Mouse (Mus musculus): Measurements from ENCODE around the gene Gabrg3. TPM values are rescaled to one million over a fixed set of nuclear protein-coding genes. Genes with fewer than 3 reads are reported as not detected.

Gene Gabrg3
- polyA plus RNA-seq (2012; ENCODE audit: insufficient read depth, insufficient read length, missing spikeins): not detected in 2 replicates

- no peaks in the 10 kb centered on the region for H3K4me1 ChIP-seq (ENCODE audit: control insufficient read depth, insufficient read depth, insufficient read length, low read length)
- H3K27ac ChIP-seq (replicated peaks; ENCODE audit: low read depth, low read length): no peak within 1 kb of the TSS
- H3K4me3 ChIP-seq (ENCODE audit: insufficient read depth, low read depth, low read length): 0 out of 2 replicates have a peak within 1 kb of the TSS, but pooled peaks have one; percentile 18
Observed at GRCm38 (mm10) chr7:57386517-57387340, at the start of gene Gabrg3. TSS of gene Gabrg3 (minus strand) at chr7:57387188.

GRCm38 (mm10) chr7:57422675-57423074, 35.7 kb upstream of the Gabrg3 start:
- H3K4me1 ChIP-seq (ENCODE audit: control insufficient read depth, insufficient read depth, insufficient read length, low read length): no peaks in the 10 kb centered on the region
- H3K4me3 ChIP-seq (ENCODE audit: insufficient read depth, low read depth, low read length): no peak overlapping the region

DNA sequence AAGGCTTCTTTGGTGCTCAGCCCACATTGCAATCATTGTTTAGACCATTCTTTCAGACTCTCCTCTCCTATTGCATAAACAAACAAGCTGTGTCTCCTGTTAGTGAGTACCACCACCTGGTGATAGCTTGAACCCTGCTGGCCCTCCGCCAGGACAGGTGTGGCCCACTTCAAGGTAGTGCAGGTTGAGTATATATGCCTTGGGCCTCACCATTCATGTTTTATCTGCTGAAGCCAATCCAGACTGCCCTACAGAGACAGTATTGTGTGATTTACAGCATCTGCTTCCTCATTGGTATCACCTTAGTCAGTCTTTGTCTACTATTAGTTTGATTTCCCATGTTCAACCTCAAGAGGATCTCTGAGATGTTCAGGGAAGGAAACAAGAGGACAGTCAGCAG, 34.1 kb upstream of the Gabrg3 start:
- no peaks in the 10 kb centered on the region for H3K4me1 ChIP-seq (ENCODE audit: control insufficient read depth, insufficient read depth, insufficient read length, low read length)
- no peak overlapping the region for H3K27ac ChIP-seq (replicated peaks; ENCODE audit: low read depth, low read length)
- H3K4me3 ChIP-seq (ENCODE audit: insufficient read depth, low read depth, low read length): no peak overlapping the region

More at GRCm38 (mm10) chr7:57422675-57423074, 35.7 kb upstream of the Gabrg3 start:
- no peak overlapping the region for H3K27ac ChIP-seq (replicated peaks; ENCODE audit: low read depth, low read length)

DNA sequence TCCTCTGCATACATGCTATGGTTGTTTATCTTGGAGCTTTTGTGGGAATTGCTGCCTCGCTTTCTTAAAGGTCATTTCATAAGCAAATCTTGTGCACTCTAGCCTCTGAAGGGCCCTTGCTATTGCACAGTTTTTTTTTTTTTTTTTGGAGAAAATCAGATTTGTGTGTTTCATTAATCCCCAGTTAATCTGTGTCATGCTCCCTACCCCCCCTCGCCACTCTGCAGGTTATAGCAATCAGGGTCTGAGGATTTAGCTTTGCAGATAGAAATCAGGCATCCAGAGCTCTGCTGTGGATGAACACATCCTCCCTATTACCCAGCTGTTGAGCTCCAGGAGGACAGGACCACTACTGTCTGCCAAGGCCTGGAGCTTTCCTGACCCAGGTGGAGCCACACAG, 32.4 kb upstream of the Gabrg3 start, which contains the start of gene Gabrb3:
TSS of gene Gabrb3 (plus strand) at position 301 of the 400 bp plus-strand sequence.
- Histone ChIP-seq H3K27ac (replicated peaks; ENCODE audit: low read depth, low read length) (no peak within 1 kb of the TSS), H3K4me1 (ENCODE audit: control insufficient read depth, insufficient read depth, insufficient read length, low read length) (no peaks in the 10 kb centered on the region), H3K4me3 (ENCODE audit: insufficient read depth, low read depth, low read length) (no peak within 1 kb of the TSS)

- H3K27ac ChIP-seq (replicated peaks; ENCODE audit: low read depth, low read length): no peak overlapping the region
- H3K4me3 ChIP-seq (ENCODE audit: insufficient read depth, low read depth, low read length): no peak overlapping the region
- no peaks in the 10 kb centered on the region for H3K4me1 ChIP-seq (ENCODE audit: control insufficient read depth, insufficient read depth, insufficient read length, low read length)
Observed at GRCm38 (mm10) chr7:57412896-57413295, 25.9 kb upstream of the Gabrg3 start.

DNA sequence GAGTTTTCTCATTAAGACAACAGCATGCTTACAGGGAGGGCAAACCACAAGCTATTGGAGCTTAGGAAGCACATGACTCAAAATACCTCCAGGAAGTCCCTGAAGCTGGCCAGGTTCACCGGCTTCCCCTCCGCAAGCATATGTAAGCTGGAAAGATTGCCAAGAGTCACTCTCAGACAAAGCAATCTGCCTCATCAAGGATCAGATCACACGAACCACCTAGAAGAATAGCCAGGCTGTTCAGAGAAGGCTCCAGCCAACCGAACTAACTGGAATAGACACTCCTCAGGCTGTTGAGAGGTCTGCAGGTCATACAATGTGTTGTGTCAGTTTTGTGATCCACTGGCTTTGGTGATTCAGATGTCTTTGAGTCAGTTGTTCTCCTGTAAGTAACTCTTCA, 24.2 kb upstream of the Gabrg3 start:
- H3K4me1 ChIP-seq (ENCODE audit: control insufficient read depth, insufficient read depth, insufficient read length, low read length): no peaks in the 10 kb centered on the region
- H3K4me3 ChIP-seq (ENCODE audit: insufficient read depth, low read depth, low read length): no peak overlapping the region
- H3K27ac ChIP-seq (replicated peaks; ENCODE audit: low read depth, low read length): no peak overlapping the region

DNA sequence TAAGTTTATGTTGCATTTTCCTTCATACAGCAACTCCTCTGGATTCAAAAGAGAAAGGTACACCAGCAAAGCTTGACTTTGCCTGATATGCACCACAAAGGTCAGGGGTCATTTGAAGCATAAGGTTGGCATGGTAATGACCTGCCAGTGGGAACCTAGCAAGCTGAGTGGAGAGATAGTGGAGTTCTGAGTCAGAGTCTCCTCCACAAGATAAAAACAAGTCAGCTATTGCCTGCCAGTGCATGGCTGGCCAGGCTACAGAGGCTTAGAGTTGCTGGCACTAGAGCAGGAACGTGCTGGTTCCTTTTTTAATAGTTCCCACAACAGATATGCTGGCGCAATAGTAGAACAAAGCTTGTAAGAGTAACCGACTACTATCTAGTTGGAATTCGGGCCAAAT, 6.6 kb upstream of the Gabrg3 start:
- no peak overlapping the region for H3K4me3 ChIP-seq (ENCODE audit: insufficient read depth, low read depth, low read length)
- no peak overlapping the region for H3K27ac ChIP-seq (replicated peaks; ENCODE audit: low read depth, low read length)
- no peaks in the 10 kb centered on the region for H3K4me1 ChIP-seq (ENCODE audit: control insufficient read depth, insufficient read depth, insufficient read length, low read length)

- no peak overlapping the region for H3K4me3 ChIP-seq (ENCODE audit: insufficient read depth, low read depth, low read length)
- no peak overlapping the region for H3K27ac ChIP-seq (replicated peaks; ENCODE audit: low read depth, low read length)
- no peaks in the 10 kb centered on the region for H3K4me1 ChIP-seq (ENCODE audit: control insufficient read depth, insufficient read depth, insufficient read length, low read length)
Observed at GRCm38 (mm10) chr7:57390046-57390445, 3.1 kb upstream of the Gabrg3 start.

GRCm38 (mm10) chr7:57387341-57387654, 310 bp upstream of the Gabrg3 start:
- Histone ChIP-seq H3K4me1 (ENCODE audit: control insufficient read depth, insufficient read depth, insufficient read length, low read length) (no peaks in the 10 kb centered on the region), H3K27ac (replicated peaks; ENCODE audit: low read depth, low read length) (no peak overlapping the region), H3K4me3 (ENCODE audit: insufficient read depth, low read depth, low read length) (no peak overlapping the region)

GRCm38 (mm10) chr7:57384112-57384511, 2.9 kb downstream of the Gabrg3 start:
- Histone ChIP-seq H3K4me3 (ENCODE audit: insufficient read depth, low read depth, low read length) (no peak overlapping the region), H3K4me1 (ENCODE audit: control insufficient read depth, insufficient read depth, insufficient read length, low read length) (no peaks in the 10 kb centered on the region), H3K27ac (replicated peaks; ENCODE audit: low read depth, low read length) (no peak overlapping the region)

DNA sequence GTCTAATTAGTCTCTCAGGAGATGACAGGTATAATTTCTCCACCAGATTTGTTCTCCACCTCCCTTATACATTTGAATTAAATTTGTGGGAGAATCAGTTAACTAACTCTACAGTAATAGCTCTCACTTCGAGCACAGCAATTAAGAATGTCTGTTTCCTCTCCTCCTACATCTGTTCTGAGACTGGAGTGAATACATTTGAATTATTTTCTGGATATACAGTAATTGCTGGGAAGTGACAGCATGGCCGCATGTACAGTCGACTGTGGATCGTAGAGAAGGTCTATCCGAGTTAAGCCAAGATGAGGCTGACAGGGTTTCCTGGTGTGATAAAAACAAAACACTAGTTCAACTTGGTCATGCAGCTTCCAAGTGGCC, 21.0 kb downstream of the Gabrg3 start:
- no peak overlapping the region for H3K27ac ChIP-seq (replicated peaks; ENCODE audit: low read depth, low read length)
- no peaks in the 10 kb centered on the region for H3K4me1 ChIP-seq (ENCODE audit: control insufficient read depth, insufficient read depth, insufficient read length, low read length)
- H3K4me3 ChIP-seq (ENCODE audit: insufficient read depth, low read depth, low read length): no peak overlapping the region

- Histone ChIP-seq H3K4me3 (ENCODE audit: insufficient read depth, low read depth, low read length) (no peak overlapping the region), H3K27ac (replicated peaks; ENCODE audit: low read depth, low read length) (no peak overlapping the region), H3K4me1 (ENCODE audit: control insufficient read depth, insufficient read depth, insufficient read length, low read length) (no peaks in the 10 kb centered on the region)
Observed at GRCm38 (mm10) chr7:57365134-57366012, 21.6 kb downstream of the Gabrg3 start.

DNA sequence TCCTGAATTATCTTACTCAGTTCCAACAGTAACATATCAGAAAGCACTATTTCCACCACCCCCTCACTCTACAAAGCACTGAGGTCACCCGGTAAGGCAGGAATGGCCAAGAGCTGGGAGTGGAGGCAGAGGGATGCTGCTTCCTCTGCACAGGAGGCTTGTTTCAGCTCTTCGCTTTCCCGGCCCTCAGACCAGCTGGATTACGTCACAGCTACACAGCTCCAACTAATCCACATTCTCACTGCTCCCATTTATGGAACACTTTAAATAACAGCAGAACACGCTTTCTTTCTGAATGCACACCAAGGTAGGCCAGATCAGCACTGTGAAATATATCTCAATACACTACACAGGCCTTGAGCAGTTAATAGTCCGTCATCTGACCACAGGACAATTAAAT, 23.2 kb downstream of the Gabrg3 start:
- H3K4me3 ChIP-seq (ENCODE audit: insufficient read depth, low read depth, low read length): no peak overlapping the region
- H3K4me1 ChIP-seq (ENCODE audit: control insufficient read depth, insufficient read depth, insufficient read length, low read length): no peaks in the 10 kb centered on the region
- no peak overlapping the region for H3K27ac ChIP-seq (replicated peaks; ENCODE audit: low read depth, low read length)

GRCm38 (mm10) chr7:57357871-57358540, 29.0 kb downstream of the Gabrg3 start:
- no peaks in the 10 kb centered on the region for H3K4me1 ChIP-seq (ENCODE audit: control insufficient read depth, insufficient read depth, insufficient read length, low read length)
- no peak overlapping the region for H3K4me3 ChIP-seq (ENCODE audit: insufficient read depth, low read depth, low read length)
- H3K27ac ChIP-seq (replicated peaks; ENCODE audit: low read depth, low read length): no peak overlapping the region
